In genomic region chr12:111377986-111378490, GRCm38 (mm10) we compare ENCODE assay signal across 8 mouse cellular contexts. TPM values are rescaled to one million over a fixed set of nuclear protein-coding genes. Genes with fewer than 3 reads are reported as not detected.
DNase-seq lines count a peak whose midpoint lies in the region; ATAC-seq and TF ChIP-seq lines count a peak whose summit lies in the region.

No protein-coding gene starts in this region.

- H3K36me3 ChIP-seq in heart, embryonic 16.5 days (ENCODE audit: control insufficient read depth, insufficient read depth), result no peaks in the 10 kb centered on the region
- no peaks in the 10 kb centered on the region for H3K36me3 ChIP-seq in limb, embryonic 12.5 days
- H3K36me3 ChIP-seq in midbrain, embryonic 12.5 days, result no peaks in the 10 kb centered on the region

- H3K27ac ChIP-seq in layer of hippocampus, adult 2 months, result peak overlapping the region; percentile 99
- H3K27ac ChIP-seq in cortical plate, adult 2 months (ENCODE audit: insufficient read depth, low read length), result peak overlapping the region; percentile 88
- peak overlapping the region; percentile 98 for H3K27ac ChIP-seq in heart, embryonic 16.5 days (ENCODE audit: low read length)
- H3K27ac ChIP-seq in limb, embryonic 12.5 days, result peak overlapping the region; percentile 87
- H3K27ac ChIP-seq in midbrain, embryonic 12.5 days (replicated peaks), result peak overlapping the region; percentile 91

- peak overlapping the region; percentile 92 for H3K4me3 ChIP-seq in layer of hippocampus, adult 2 months
- peak overlapping the region; percentile 83 for H3K4me3 ChIP-seq in cortical plate, adult 2 months (ENCODE audit: insufficient read depth, low read length)
- peak overlapping the region; percentile 98 for H3K4me3 ChIP-seq in heart, embryonic 16.5 days (ENCODE audit: low read length)
- peak overlapping the region; percentile 96 for H3K4me3 ChIP-seq in limb, embryonic 12.5 days (replicated peaks)
- H3K4me3 ChIP-seq in midbrain, embryonic 12.5 days, result peak overlapping the region; percentile 98

- peak overlapping the region; percentile 89 for H3K4me2 ChIP-seq in heart, embryonic 16.5 days (ENCODE audit: low read depth, low read length)
- peak overlapping the region; percentile 96 for H3K4me2 ChIP-seq in limb, embryonic 12.5 days
- peak overlapping the region; percentile 87 for H3K4me2 ChIP-seq in midbrain, embryonic 12.5 days (replicated peaks)

- no peaks in the 10 kb centered on the region for H3K27me3 ChIP-seq in heart, embryonic 16.5 days (ENCODE audit: control insufficient read depth, insufficient read depth, low read length)
- H3K27me3 ChIP-seq in limb, embryonic 12.5 days, result no peaks in the 10 kb centered on the region
- H3K27me3 ChIP-seq in midbrain, embryonic 12.5 days, result peaks cover 15% of the 10 kb centered on the region

- H3K4me1 ChIP-seq in cortical plate, adult 2 months (ENCODE audit: control insufficient read depth, insufficient read depth, low read length), result peaks cover 3% of the 10 kb centered on the region; the same call in 1 of the 2 replicates
- peaks cover 26% of the 10 kb centered on the region for H3K4me1 ChIP-seq in heart, embryonic 16.5 days (ENCODE audit: control insufficient read depth, insufficient read depth, low read length)
- H3K4me1 ChIP-seq in limb, embryonic 12.5 days (replicated peaks), result peaks cover 21% of the 10 kb centered on the region
- H3K4me1 ChIP-seq in midbrain, embryonic 12.5 days, result peaks cover 29% of the 10 kb centered on the region

- no peak for DNase-seq in layer of hippocampus, adult 2 months (ENCODE audit: low spot score in 2 of 2)
- DNase-seq in layer of hippocampus, adult 18-20 months (ENCODE audit: low spot score in 2 of 2), result no peak
- no peak for DNase-seq in urinary bladder, postnatal 25 days (ENCODE audit: low spot score)
- DNase-seq in frontal cortex, postnatal 25 days (ENCODE audit: low spot score in 2 of 2), result no peak

- TF ChIP-seq POLR2A in cortical plate, adult 2 months (IDR thresholded peaks at IDR 0.05; ENCODE audit: extremely low read depth, insufficient read depth, low read length), result no peak

- peak; percentile 28 for ATAC-seq in heart, embryonic 16.5 days (replicated peaks; ENCODE audit: extremely low read depth, insufficient read depth, low FRiP score)
- peak; percentile 57; the same call in 1 of the 2 replicates for ATAC-seq in limb, embryonic 12.5 days (ENCODE audit: insufficient number of reproducible peaks, insufficient read depth, low FRiP score, low TSS enrichment, low read depth)
- ATAC-seq in midbrain, embryonic 12.5 days (ENCODE audit: low FRiP score, low read depth), result peak; percentile 83

- no peak; the same call in 1 of the 2 replicates for TF ChIP-seq CTCF in layer of hippocampus, adult 2 months (conservative IDR thresholded peaks at IDR 0.05)
- TF ChIP-seq CTCF in cortical plate, adult 2 months (IDR thresholded peaks at IDR 0.05; ENCODE audit: extremely low read depth, insufficient read depth, low read length), result no peak

- H3K9ac ChIP-seq in heart, embryonic 16.5 days (ENCODE audit: low read length), result peak overlapping the region; percentile 98
- peak overlapping the region; percentile 91 for H3K9ac ChIP-seq in limb, embryonic 12.5 days (replicated peaks)
- peak overlapping the region; percentile 95 for H3K9ac ChIP-seq in midbrain, embryonic 12.5 days (replicated peaks)

- H3K9me3 ChIP-seq in heart, embryonic 16.5 days (replicated peaks; ENCODE audit: control insufficient read depth, low read length), result no peaks in the 10 kb centered on the region
- H3K9me3 ChIP-seq in limb, embryonic 12.5 days, result no peaks in the 10 kb centered on the region
- H3K9me3 ChIP-seq in midbrain, embryonic 12.5 days, result no peaks in the 10 kb centered on the region

- WGBS in heart, embryonic 16.5 days, result under 1% methylated on average over 32 of the region's 32 CpGs
- WGBS in limb, embryonic 12.5 days, result under 1% methylated on average over 32 of the region's 32 CpGs
- under 1% methylated on average over 32 of the region's 32 CpGs for WGBS in midbrain, embryonic 12.5 days

RNA-seq across cellular contexts. Expression of gene Cdc42bpb, which starts 0.5 kb away (rescaled TPM):
- total RNA-seq in layer of hippocampus, adult 2 months (2021), result 100 to 1,000 TPM; 113 to 122 TPM
- total RNA-seq in layer of hippocampus, adult 18-20 months (2021), result 100 to 1,000 TPM; 119 to 124 TPM
- polyA plus RNA-seq in cortical plate, adult 2 months (2012; rRNA removed), result 195 and 201 TPM in 2 replicates
- 19.6 and 27.3 TPM in 2 replicates for polyA plus RNA-seq in heart, embryonic 16.5 days (2015; fragmentation: Nextera tagmentation; extraction: Ambion mirVana)
- 25.6 and 32.1 TPM in 2 replicates for polyA plus RNA-seq in limb, embryonic 12.5 days (2016; fragmentation: Nextera tagmentation; extraction: Ambion mirVana)
- polyA plus RNA-seq in midbrain, embryonic 12.5 days (2016; fragmentation: Nextera tagmentation; extraction: Ambion mirVana), result 39.4 and 40.5 TPM in 2 replicates

RNA-seq across cellular contexts. Expression of gene Lbhd2, which starts 28.6 kb away (rescaled TPM):
- total RNA-seq in layer of hippocampus, adult 2 months (2021), result 1 to 10 TPM; 1.2 to 1.4 TPM
- total RNA-seq in layer of hippocampus, adult 18-20 months (2021), result 1 to 10 TPM in 1 of 2 experiments, under 1 TPM in 1; 0.53 to 1.2 TPM
- polyA plus RNA-seq in cortical plate, adult 2 months (2012; rRNA removed), result 0.45 and 1.4 TPM in 2 replicates
- polyA plus RNA-seq in heart, embryonic 16.5 days (2015; fragmentation: Nextera tagmentation; extraction: Ambion mirVana), result 1.3 and 1.4 TPM in 2 replicates
- 4.4 and 6.7 TPM in 2 replicates for polyA plus RNA-seq in limb, embryonic 12.5 days (2016; fragmentation: Nextera tagmentation; extraction: Ambion mirVana)
- polyA plus RNA-seq in midbrain, embryonic 12.5 days (2016; fragmentation: Nextera tagmentation; extraction: Ambion mirVana), result 0.47 TPM in 1 of 2 replicates, not detected in the other

RNA-seq across cellular contexts. Expression of gene Exoc3l4, which starts 38.8 kb away (rescaled TPM):
- total RNA-seq in layer of hippocampus, adult 2 months (2021), result 1 to 10 TPM; 4.5 to 6.3 TPM
- 1 to 10 TPM; 6.1 to 7.1 TPM for total RNA-seq in layer of hippocampus, adult 18-20 months (2021)
- 2.4 and 2.5 TPM in 2 replicates for polyA plus RNA-seq in cortical plate, adult 2 months (2012; rRNA removed)
- polyA plus RNA-seq in heart, embryonic 16.5 days (2015; fragmentation: Nextera tagmentation; extraction: Ambion mirVana), result 13.3 and 14.9 TPM in 2 replicates
- polyA plus RNA-seq in limb, embryonic 12.5 days (2016; fragmentation: Nextera tagmentation; extraction: Ambion mirVana), result 5.6 and 7.1 TPM in 2 replicates
- polyA plus RNA-seq in midbrain, embryonic 12.5 days (2016; fragmentation: Nextera tagmentation; extraction: Ambion mirVana), result 2.7 and 4.1 TPM in 2 replicates

Comparison
In these comparisons a context has a peak if more than half of its experiments do, and no peak if none do; other contexts are left out.
1. ATAC-seq: peak in every context shown above with its lines; median percentile 83 in midbrain, embryonic 12.5 days; 57 in limb, embryonic 12.5 days; 28 in heart, embryonic 16.5 days.